Mouse (Mus musculus) lung, postnatal 14 days (tissue): ENCODE measurements around the gene Sun3.

Source experiments
- DNase-seq: peaks from one replicate; pipeline ENCODE4 v3.0.0; 2021

Gene Sun3

GRCm38 (mm10) chr11:8978154-8978553 lies 70.6 kb downstream of the Sun3 start:
- no peak for DNase-seq

- no peak for DNase-seq
These were observed 75.6 kb downstream of the Sun3 start, which contains the start of gene Pkd1l1 for GRCm38 (mm10) chr11:8973166-8973565. Gene Pkd1l1, minus strand, starts transcription at chr11:8973266.

- no peak for DNase-seq
These were observed 76.7 kb downstream of the Sun3 start for GRCm38 (mm10) chr11:8972093-8972492.

GRCm38 (mm10) chr11:8970509-8970908 lies 78.3 kb downstream of the Sun3 start:
- DNase-seq, result no peak

GRCm38 (mm10) chr11:8968094-8968493 lies 80.7 kb downstream of the Sun3 start:
- no peak for DNase-seq
